Mouse (Mus musculus) gastrocnemius, postnatal 25 days (tissue): ENCODE results near the gene Aurkb. TPM values are rescaled to one million over a fixed set of nuclear protein-coding genes. Genes with fewer than 3 reads are reported as not detected.
"Not testable (repeated sequence)": the region's sequence is repeated elsewhere in the genome, so short reads cannot be mapped to it uniquely, and the experiment has no call there.

Experiments
- DNase-seq: peaks from one replicate; pipeline ENCODE4 v3.0.0; 2022
- total RNA-seq, 2 experiments: library from RNA; stranded (reverse); gene quantifications; 1 replicate in 1 of 2; 2 replicates in 1 of 2; pipeline ENCODE4 v1.2.3; 2021

Gene Aurkb
- total RNA-seq, 2 experiments from 2014 or later = 0.54 to 0.88 TPM

- no peak for DNase-seq
Observed at GRCm38 (mm10) chr11:69080855-69081222, 35.4 kb downstream of the Aurkb start.

GRCm38 (mm10) chr11:69081613-69082012 lies 36.2 kb downstream of the Aurkb start:
- no peak for DNase-seq

GRCm38 (mm10) chr11:69085608-69086007 lies 40.2 kb downstream of the Aurkb start:
- no peak for DNase-seq

GRCm38 (mm10) chr11:69086390-69086789 lies 40.9 kb downstream of the Aurkb start:
- DNase-seq = no peak

- DNase-seq = no peak
Observed at GRCm38 (mm10) chr11:69087082-69087481, 41.6 kb downstream of the Aurkb start.

GRCm38 (mm10) chr11:69087597-69087996 lies 42.1 kb downstream of the Aurkb start:
- DNase-seq = no peak

- peak; percentile 89 for DNase-seq
Observed at GRCm38 (mm10) chr11:69088103-69088855, 42.8 kb downstream of the Aurkb start, which contains the start of gene Vamp2. Vamp2 (plus strand) TSS chr11:69088490.

- no peak for DNase-seq
Observed at GRCm38 (mm10) chr11:69088856-69089615, 43.6 kb downstream of the Aurkb start.

GRCm38 (mm10) chr11:69089616-69090290 lies 44.3 kb downstream of the Aurkb start:
- no peak for DNase-seq

GRCm38 (mm10) chr11:69090367-69090766 lies 44.9 kb downstream of the Aurkb start:
- no peak for DNase-seq

GRCm38 (mm10) chr11:69091566-69092385 lies 46.3 kb downstream of the Aurkb start:
- no peak for DNase-seq

- DNase-seq = peak; percentile 71
Observed at GRCm38 (mm10) chr11:69092386-69092751, 46.9 kb downstream of the Aurkb start.

- no peak for DNase-seq
Observed at GRCm38 (mm10) chr11:69092871-69093270, 47.4 kb downstream of the Aurkb start.

GRCm38 (mm10) chr11:69093856-69094255 lies 48.4 kb downstream of the Aurkb start:
- DNase-seq = not testable (repeated sequence)

- peak; percentile 100 for DNase-seq
Observed at GRCm38 (mm10) chr11:69094697-69095429, 49.4 kb downstream of the Aurkb start, which contains the start of gene Per1. Per1 (plus strand) TSS chr11:69095217.

GRCm38 (mm10) chr11:69095511-69096231 lies 50.2 kb downstream of the Aurkb start:
- peak; percentile 48 for DNase-seq

- DNase-seq = no peak
Observed at GRCm38 (mm10) chr11:69096360-69096986, 51.0 kb downstream of the Aurkb start.

GRCm38 (mm10) chr11:69096987-69097900 lies 51.8 kb downstream of the Aurkb start:
- peak; percentile 100 for DNase-seq
